Mouse (Mus musculus) liver, embryonic 16.5 days (tissue): ENCODE results near the gene Tmprss11c. TPM values are rescaled to one million over a fixed set of nuclear protein-coding genes. Genes with fewer than 3 reads are reported as not detected.

Experiments used
- ATAC-seq: fragments of 200-750 bp; cut with Nextera tagmentation; 2 replicates; pipeline ENCODE4 v1.8.0; 2017; ENCODE audit warnings: low read depth, mild to moderate bottlenecking, moderate number of reproducible peaks, moderate library complexity
- H3K27ac ChIP-seq: fragments of 300-500 bp; sonication (generic); 2 replicates; pipeline ENCODE4 v1.5.1; 2014; ENCODE audit warnings: mild to moderate bottlenecking, low read length
- H3K27me3 ChIP-seq: fragments of 300-500 bp; sonication (generic); 2 replicates; pipeline ENCODE4 v1.6.1; 2014; ENCODE audit warnings: low read depth, low read length, mixed read lengths; ENCODE audit not compliant: control insufficient read depth, insufficient read depth
- H3K36me3 ChIP-seq: fragments of 300-500 bp; sonication (generic); 2 replicates; pipeline ENCODE4 v1.6.1; 2014; ENCODE audit warnings: mild to moderate bottlenecking; ENCODE audit not compliant: control insufficient read depth, insufficient read depth
- H3K4me1 ChIP-seq: fragments of 300-500 bp; sonication (generic); 2 replicates; pipeline ENCODE4 v1.6.1; 2014; ENCODE audit warnings: low read depth, low read length, mixed read lengths; ENCODE audit not compliant: control insufficient read depth
- H3K4me2 ChIP-seq: fragments of 300-500 bp; sonication (generic); 2 replicates; pipeline ENCODE4 v1.6.1; 2014; ENCODE audit warnings: low read depth, low read length, mixed read lengths
- H3K4me3 ChIP-seq: fragments of 300-500 bp; sonication (generic); 2 replicates; pipeline ENCODE4 v1.5.1; 2014; ENCODE audit warnings: low read depth, mild to moderate bottlenecking, low read length
- H3K9ac ChIP-seq: fragments of 300-500 bp; sonication (generic); 2 replicates; pipeline ENCODE4 v1.6.1; 2014; ENCODE audit warnings: low read depth, low read length
- H3K9me3 ChIP-seq: fragments of 300-500 bp; sonication (generic); replicated peaks from 2 replicates; pipeline ENCODE4 v1.6.1; 2016; ENCODE audit warnings: low read length; ENCODE audit not compliant: control insufficient read depth
- WGBS: fragments of 180-500 bp; shearing (Covaris S2); extraction: QIAGEN DNeasy Blood & Tissue Kit; methylation state at CpG from one replicate; pipeline ENCODE4 v1.1.7; 2014; ENCODE audit not compliant: insufficient replicate concordance; 5-methylcytosine and 5-hydroxymethylcytosine counted together
- polyA plus RNA-seq: library from polyadenylated mRNA; unstranded; fragments of >200 nt; fragmentation: Nextera tagmentation; extraction: Ambion mirVana; gene quantifications from 2 replicates; pipeline ENCODE4 v1.2.1, GENCODE M21; 2015

The Tmprss11c gene
- polyA plus RNA-seq, 1 experiment from 2014 or later, result not detected

- 11% methylated on average over 4 of the region's 4 CpGs for WGBS
- Histone ChIP-seq H3K9me3 (no peaks in the 10 kb centered on the region), H3K36me3 (no peaks in the 10 kb centered on the region), H3K9ac (no peak overlapping the region), H3K27me3 (no peaks in the 10 kb centered on the region), H3K4me3 (no peak overlapping the region), H3K4me1 (no peaks in the 10 kb centered on the region), H3K4me2 (no peak overlapping the region), H3K27ac (no peak overlapping the region)
- ATAC-seq, result no peak
Measured at GRCm38 (mm10) chr5:86191356-86191755, 97.8 kb downstream of the Tmprss11c start.

- H3K9ac ChIP-seq, result no peak overlapping the region
- H3K36me3 ChIP-seq, result no peaks in the 10 kb centered on the region
- no peak overlapping the region for H3K4me3 ChIP-seq
- no peak overlapping the region for H3K4me2 ChIP-seq
- WGBS, result 19% methylated on average over 5 of the region's 5 CpGs
- no peaks in the 10 kb centered on the region for H3K9me3 ChIP-seq
- ATAC-seq, result no peak
- H3K27ac ChIP-seq, result no peak overlapping the region
- H3K27me3 ChIP-seq, result no peaks in the 10 kb centered on the region
- no peaks in the 10 kb centered on the region for H3K4me1 ChIP-seq
Measured at GRCm38 (mm10) chr5:86190770-86191169, 98.3 kb downstream of the Tmprss11c start.

- Histone ChIP-seq H3K9ac (no peak overlapping the region), H3K27ac (no peak overlapping the region), H3K4me2 (no peak overlapping the region), H3K4me3 (no peak overlapping the region), H3K9me3 (no peaks in the 10 kb centered on the region), H3K4me1 (no peaks in the 10 kb centered on the region), H3K27me3 (no peaks in the 10 kb centered on the region), H3K36me3 (no peaks in the 10 kb centered on the region)
- no peak for ATAC-seq
- WGBS, result 40% methylated on average over 15 of the region's 15 CpGs
Measured at GRCm38 (mm10) chr5:86190290-86190689, 98.8 kb downstream of the Tmprss11c start.

GRCm38 (mm10) chr5:86187441-86187840, 101.7 kb downstream of the Tmprss11c start:
- Histone ChIP-seq H3K27ac (no peak overlapping the region), H3K4me1 (no peaks in the 10 kb centered on the region), H3K4me2 (no peak overlapping the region), H3K9me3 (no peaks in the 10 kb centered on the region), H3K4me3 (no peak overlapping the region), H3K27me3 (no peaks in the 10 kb centered on the region), H3K36me3 (no peaks in the 10 kb centered on the region), H3K9ac (no peak overlapping the region)
- WGBS, result 50% methylated on average over 6 of the region's 6 CpGs
- no peak for ATAC-seq

Other genes with a start within 250 kb of the Tmprss11c start
- gene Cenpc1, start 223.7 kb downstream of the Tmprss11c start, polyA plus RNA-seq, result 12.9 and 15.0 TPM in 2 replicates
- 2.6 and 2.9 TPM in 2 replicates for gene Stap1, start 217.6 kb downstream of the Tmprss11c start, polyA plus RNA-seq
- gene Uba6, start 116.5 kb downstream of the Tmprss11c start, polyA plus RNA-seq, result 3.4 TPM in 2 replicates
- gene Gnrhr, start 91.4 kb downstream of the Tmprss11c start, polyA plus RNA-seq, result not detected in 2 replicates
- not detected in 2 replicates for gene Tmprss11d, start 84.1 kb upstream of the Tmprss11c start, polyA plus RNA-seq
- not detected in 2 replicates for gene Tmprss11a, start 179.7 kb upstream of the Tmprss11c start, polyA plus RNA-seq
- gene Tmprss11g, start 229.3 kb upstream of the Tmprss11c start, polyA plus RNA-seq, result not detected in 2 replicates